Comparison of ENCODE assay signal across 29 mouse cellular contexts in the genomic region with DNA sequence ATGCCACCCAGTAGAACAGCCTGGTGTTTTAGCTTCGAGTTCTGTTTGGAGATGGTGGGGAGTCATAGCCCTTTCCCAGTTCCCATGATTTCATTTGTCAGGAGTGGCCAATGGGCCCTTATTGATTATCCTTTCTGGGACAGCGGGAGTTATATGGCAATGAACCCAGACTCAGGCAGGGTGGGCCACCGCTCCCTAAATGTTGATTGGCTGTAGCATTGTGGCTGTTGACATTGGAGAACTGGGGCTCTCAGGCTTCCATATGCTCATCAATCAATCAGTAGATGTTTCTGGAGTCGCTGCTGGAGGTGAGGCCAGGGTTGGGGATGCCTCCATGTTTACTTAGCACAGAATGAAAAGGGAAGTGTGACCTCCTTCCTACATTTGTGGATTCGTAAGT.
"Had no signal": no experiment of that assay in that cellular context is flagged by ENCODE, and none has a peak within 500 bp of the region (broad histone marks: within the 10 kb centered on the region; RNA-seq: fewer than 3 reads in every experiment).

No protein-coding gene starts in this region.

- H3K4me2 ChIP-seq: limb, embryonic 12.5 days; limb, embryonic 13.5 days; limb, embryonic 15.5 days; liver, embryonic 11.5 days; liver, embryonic 13.5 days; liver, embryonic 15.5 days; lung, embryonic 14.5 days; lung, embryonic 15.5 days; midbrain, embryonic 11.5 days; midbrain, embryonic 12.5 days; midbrain, embryonic 13.5 days; midbrain, embryonic 15.5 days; neural tube, embryonic 12.5 days had no signal

- H3K36me3 ChIP-seq: limb, embryonic 10.5 days; limb, embryonic 12.5 days; limb, embryonic 13.5 days; limb, embryonic 15.5 days; liver, embryonic 13.5 days; liver, embryonic 15.5 days; lung, embryonic 15.5 days; midbrain, embryonic 10.5 days; midbrain, embryonic 12.5 days; midbrain, embryonic 13.5 days; midbrain, embryonic 15.5 days; neural tube, embryonic 12.5 days had no signal

- H3K9ac ChIP-seq: limb, embryonic 12.5 days; limb, embryonic 13.5 days; limb, embryonic 15.5 days; liver, embryonic 13.5 days; liver, embryonic 14.5 days; liver, embryonic 15.5 days; lung, embryonic 14.5 days; lung, embryonic 15.5 days; midbrain, embryonic 12.5 days; midbrain, embryonic 13.5 days; midbrain, embryonic 15.5 days; neural tube, embryonic 12.5 days had no signal

- H3K4me1 ChIP-seq: liver, embryonic 13.5 days; liver, embryonic 15.5 days; lung, embryonic 15.5 days; megakaryocyte, embryonic 14.5 days had no signal

- H3K27ac ChIP-seq: left cerebral cortex, adult 2 months; limb, embryonic 10.5 days; limb, embryonic 12.5 days; limb, embryonic 13.5 days; limb, embryonic 15.5 days; liver, embryonic 13.5 days; liver, embryonic 14.5 days; liver, embryonic 15.5 days; lung, embryonic 15.5 days; macrophage; midbrain, embryonic 12.5 days; midbrain, embryonic 13.5 days; midbrain, embryonic 15.5 days; neural tube, embryonic 12.5 days had no signal

- DNase-seq: left cerebral cortex, postnatal 4 days; liver; liver, embryonic 13.5 days; lung, adult 18-20 months; lung, adult 2 months; lung, embryonic 14.5 days; lung, postnatal 10 days; lung, postnatal 14 days; lung, postnatal 36 days; lung, postnatal 4 days had no signal

- H3K4me3 ChIP-seq: left cerebral cortex, adult 2 months; limb, embryonic 10.5 days; limb, embryonic 12.5 days; limb, embryonic 13.5 days; limb, embryonic 15.5 days; liver, embryonic 13.5 days; liver, embryonic 15.5 days; lung, embryonic 15.5 days; megakaryocyte, embryonic 14.5 days; midbrain, embryonic 10.5 days; midbrain, embryonic 12.5 days; midbrain, embryonic 13.5 days; midbrain, embryonic 15.5 days; myocyte; neural tube, embryonic 12.5 days had no signal

- ATAC-seq: lung, postnatal 0 days; midbrain, embryonic 13.5 days had no signal

- H3K27me3 ChIP-seq: limb, embryonic 12.5 days; limb, embryonic 15.5 days; liver, embryonic 13.5 days; liver, embryonic 15.5 days; lung, embryonic 15.5 days; megakaryocyte, embryonic 14.5 days; midbrain, embryonic 15.5 days; neural tube, embryonic 12.5 days had no signal

- H3K9me3 ChIP-seq: limb, embryonic 10.5 days; limb, embryonic 12.5 days; limb, embryonic 13.5 days; limb, embryonic 15.5 days; liver, embryonic 13.5 days; liver, embryonic 15.5 days; lung, embryonic 15.5 days; midbrain, embryonic 10.5 days; midbrain, embryonic 12.5 days; midbrain, embryonic 13.5 days; midbrain, embryonic 15.5 days; neural tube, embryonic 12.5 days had no signal
